Mouse (Mus musculus) megakaryocyte, embryonic 14.5 days (primary cell): Measurements from ENCODE around the gene Mrc2.

ENCODE experiments used
- FLI1 ChIP-seq: IDR thresholded peaks from 2 replicates; pipeline ENCODE4 v1.6.1; 2012; ENCODE audit warnings: low read length, inconsistent platforms, mixed read lengths
- GATA1 ChIP-seq: IDR thresholded peaks from 3 replicates; pipeline ENCODE4 v1.6.1; 2012; ENCODE audit warnings: mixed read lengths, low read length, inconsistent platforms, borderline replicate concordance

GRCm38 (mm10) chr11:105327101-105327500 lies 34.7 kb downstream of the Mrc2 start:
- TF ChIP-seq FLI1 (no peak), GATA1 (no peak)
